Mouse (Mus musculus) embryonic facial prominence, embryonic 12.5 days (tissue): Measurements from ENCODE around the gene Sdhaf4. TPM values are rescaled to one million over a fixed set of nuclear protein-coding genes. Genes with fewer than 3 reads are reported as not detected.

Source experiments
- ATAC-seq: fragments of 200-750 bp; cut with Nextera tagmentation; 2 replicates; pipeline ENCODE4 v1.8.0; 2017; ENCODE audit not compliant: insufficient number of reproducible peaks, insufficient read depth, low FRiP score, low TSS enrichment
- H3K27ac ChIP-seq: fragments of 300-500 bp; sonication (generic); 2 replicates; pipeline ENCODE4 v1.5.1; 2016; ENCODE audit warnings: mild to moderate bottlenecking
- H3K27me3 ChIP-seq: fragments of 300-500 bp; sonication (generic); 2 replicates; pipeline ENCODE4 v1.6.1; 2016; ENCODE audit warnings: mild to moderate bottlenecking, moderate library complexity
- H3K36me3 ChIP-seq: fragments of 300-500 bp; sonication (generic); 2 replicates; pipeline ENCODE4 v1.6.1; 2016; ENCODE audit warnings: mild to moderate bottlenecking
- H3K4me1 ChIP-seq: fragments of 300-500 bp; sonication (generic); 2 replicates; pipeline ENCODE4 v1.6.1; 2016
- H3K4me2 ChIP-seq: fragments of 300-500 bp; sonication (generic); replicated peaks from 2 replicates; pipeline ENCODE4 v1.6.1; 2016; ENCODE audit warnings: mild to moderate bottlenecking, moderate library complexity
- H3K4me3 ChIP-seq: fragments of 300-500 bp; sonication (generic); 2 replicates; pipeline ENCODE4 v1.5.1; 2016; ENCODE audit warnings: mild to moderate bottlenecking
- H3K9ac ChIP-seq: fragments of 300-500 bp; sonication (generic); 2 replicates; pipeline ENCODE4 v1.6.1; 2016; ENCODE audit warnings: mild to moderate bottlenecking, moderate library complexity
- H3K9me3 ChIP-seq: fragments of 300-500 bp; sonication (generic); 2 replicates; pipeline ENCODE4 v1.6.1; 2016; ENCODE audit warnings: mild to moderate bottlenecking, moderate library complexity
- WGBS: fragments of 180-500 bp; shearing (Covaris S2); methylation state at CpG from one replicate; pipeline ENCODE4 v1.1.7; 2016; 5-methylcytosine and 5-hydroxymethylcytosine counted together
- polyA plus RNA-seq: library from polyadenylated mRNA; unstranded; fragments of >200 nt; fragmentation: Nextera tagmentation; extraction: Ambion mirVana; gene quantifications from 2 replicates; pipeline ENCODE4 v1.2.1, GENCODE M21; 2016

Gene Sdhaf4
- polyA plus RNA-seq: 105 TPM in 2 replicates

GRCm38 (mm10) chr1:24005070-24005804 lies at the start of gene Sdhaf4:
Sdhaf4 (minus strand) TSS chr1:24005656.
- peaks cover 12% of the 10 kb centered on the region for H3K36me3 ChIP-seq
- peak; percentile 97 for ATAC-seq
- H3K9ac ChIP-seq: peak within 1 kb of the TSS; percentile 71
- H3K27ac ChIP-seq: peak within 1 kb of the TSS; percentile 91
- H3K27me3 ChIP-seq: no peaks in the 10 kb centered on the region
- peak within 1 kb of the TSS; percentile 62 for H3K4me3 ChIP-seq
- peak within 1 kb of the TSS; percentile 59 for H3K4me2 ChIP-seq
- H3K9me3 ChIP-seq: no peaks in the 10 kb centered on the region
- H3K4me1 ChIP-seq: no peaks in the 10 kb centered on the region
- WGBS: 2% methylated on average over 47 of the region's 47 CpGs

- H3K27ac ChIP-seq: no peak overlapping the region
- WGBS: 74% methylated on average over 6 of the region's 6 CpGs
Measured at GRCm38 (mm10) chr1:24046730-24047510, 41.5 kb upstream of the Sdhaf4 start.

GRCm38 (mm10) chr1:24045627-24046026 lies 40.2 kb upstream of the Sdhaf4 start:
- Histone ChIP-seq H3K27me3 (no peaks in the 10 kb centered on the region), H3K27ac (no peak overlapping the region), H3K4me2 (no peak overlapping the region), H3K4me1 (no peaks in the 10 kb centered on the region), H3K9me3 (no peaks in the 10 kb centered on the region), H3K36me3 (peaks cover 10% of the 10 kb centered on the region; the same call in 1 of the 2 replicates), H3K9ac (no peak overlapping the region), H3K4me3 (no peak overlapping the region)
- WGBS: 82% methylated on average over 5 of the region's 5 CpGs
- ATAC-seq: no peak

More at GRCm38 (mm10) chr1:24046730-24047510, 41.5 kb upstream of the Sdhaf4 start:
- H3K4me2 ChIP-seq: no peak overlapping the region
- no peak overlapping the region for H3K9ac ChIP-seq
- no peaks in the 10 kb centered on the region for H3K4me1 ChIP-seq
- H3K36me3 ChIP-seq: peaks cover 5% of the 10 kb centered on the region
- no peak overlapping the region for H3K4me3 ChIP-seq
- no peaks in the 10 kb centered on the region for H3K27me3 ChIP-seq
- ATAC-seq: no peak
- H3K9me3 ChIP-seq: no peaks in the 10 kb centered on the region

GRCm38 (mm10) chr1:24043007-24043406 lies 37.6 kb upstream of the Sdhaf4 start:
- Histone ChIP-seq H3K36me3 (peaks cover 10% of the 10 kb centered on the region; the same call in 1 of the 2 replicates), H3K27ac (no peak overlapping the region), H3K9me3 (no peaks in the 10 kb centered on the region), H3K4me1 (no peaks in the 10 kb centered on the region), H3K4me2 (no peak overlapping the region), H3K4me3 (no peak overlapping the region), H3K27me3 (no peaks in the 10 kb centered on the region), H3K9ac (no peak overlapping the region)
- no peak for ATAC-seq
- 76% methylated on average over 5 of the region's 5 CpGs for WGBS

- Histone ChIP-seq H3K9me3 (no peaks in the 10 kb centered on the region), H3K4me3 (no peak overlapping the region), H3K9ac (no peak overlapping the region), H3K27ac (no peak overlapping the region), H3K36me3 (peaks cover 5% of the 10 kb centered on the region; the same call in 1 of the 2 replicates), H3K4me2 (no peak overlapping the region), H3K27me3 (no peaks in the 10 kb centered on the region), H3K4me1 (no peaks in the 10 kb centered on the region)
- 86% methylated on average over 2 of the region's 2 CpGs for WGBS
- ATAC-seq: no peak
Measured at GRCm38 (mm10) chr1:24033759-24034423, 28.4 kb upstream of the Sdhaf4 start.

GRCm38 (mm10) chr1:24010821-24011220 lies 5.4 kb upstream of the Sdhaf4 start:
- H3K9me3 ChIP-seq: no peaks in the 10 kb centered on the region
- H3K36me3 ChIP-seq: peaks cover 9% of the 10 kb centered on the region; the same call in 1 of the 2 replicates
- 92% methylated on average over 6 of the region's 6 CpGs for WGBS
- H3K9ac ChIP-seq: no peak overlapping the region
- no peak overlapping the region for H3K27ac ChIP-seq
- H3K4me2 ChIP-seq: no peak overlapping the region
- no peak for ATAC-seq
- H3K4me3 ChIP-seq: no peak overlapping the region
- H3K27me3 ChIP-seq: no peaks in the 10 kb centered on the region
- no peaks in the 10 kb centered on the region for H3K4me1 ChIP-seq

- no peak overlapping the region for H3K9ac ChIP-seq
- no peaks in the 10 kb centered on the region for H3K9me3 ChIP-seq
- no peak overlapping the region for H3K27ac ChIP-seq
- ATAC-seq: no peak
- H3K27me3 ChIP-seq: no peaks in the 10 kb centered on the region
- WGBS: 90% methylated on average over 6 of the region's 6 CpGs
- no peak overlapping the region for H3K4me2 ChIP-seq
- no peaks in the 10 kb centered on the region for H3K4me1 ChIP-seq
- peaks cover 9% of the 10 kb centered on the region; the same call in 1 of the 2 replicates for H3K36me3 ChIP-seq
- H3K4me3 ChIP-seq: no peak overlapping the region
Measured at GRCm38 (mm10) chr1:24010016-24010415, 4.6 kb upstream of the Sdhaf4 start.

GRCm38 (mm10) chr1:24007621-24008020 lies 2.2 kb upstream of the Sdhaf4 start:
- H3K27me3 ChIP-seq: no peaks in the 10 kb centered on the region
- WGBS: 90% methylated on average over 8 of the region's 8 CpGs
- no peak for ATAC-seq

GRCm38 (mm10) chr1:23999318-23999717 lies 6.1 kb downstream of the Sdhaf4 start:
- no peaks in the 10 kb centered on the region for H3K27me3 ChIP-seq
- H3K36me3 ChIP-seq: peaks cover 20% of the 10 kb centered on the region
- no peaks in the 10 kb centered on the region for H3K4me1 ChIP-seq
- WGBS: 91% methylated on average over 5 of the region's 5 CpGs
- no peaks in the 10 kb centered on the region for H3K9me3 ChIP-seq
- no peak overlapping the region for H3K4me3 ChIP-seq
- no peak overlapping the region for H3K9ac ChIP-seq
- H3K4me2 ChIP-seq: no peak overlapping the region
- ATAC-seq: no peak
- H3K27ac ChIP-seq: no peak overlapping the region

More at GRCm38 (mm10) chr1:24007621-24008020, 2.2 kb upstream of the Sdhaf4 start:
- no peak overlapping the region for H3K4me3 ChIP-seq
- peaks cover 4% of the 10 kb centered on the region; the same call in 1 of the 2 replicates for H3K36me3 ChIP-seq
- no peaks in the 10 kb centered on the region for H3K9me3 ChIP-seq
- H3K9ac ChIP-seq: no peak overlapping the region
- no peak overlapping the region for H3K27ac ChIP-seq
- H3K4me2 ChIP-seq: no peak overlapping the region
- H3K4me1 ChIP-seq: no peaks in the 10 kb centered on the region

GRCm38 (mm10) chr1:23998866-23999265 lies 6.6 kb downstream of the Sdhaf4 start:
- no peaks in the 10 kb centered on the region for H3K27me3 ChIP-seq
- H3K4me3 ChIP-seq: no peak overlapping the region
- H3K36me3 ChIP-seq: peaks cover 20% of the 10 kb centered on the region
- H3K4me1 ChIP-seq: no peaks in the 10 kb centered on the region
- H3K4me2 ChIP-seq: no peak overlapping the region
- no peak overlapping the region for H3K27ac ChIP-seq
- H3K9ac ChIP-seq: no peak overlapping the region
- ATAC-seq: no peak
- 96% methylated on average over 7 of the region's 7 CpGs for WGBS
- no peaks in the 10 kb centered on the region for H3K9me3 ChIP-seq

GRCm38 (mm10) chr1:23998120-23998810 lies 7.2 kb downstream of the Sdhaf4 start:
- 91% methylated on average over 7 of the region's 7 CpGs for WGBS
- no peak for ATAC-seq
- no peaks in the 10 kb centered on the region for H3K27me3 ChIP-seq
- H3K27ac ChIP-seq: no peak overlapping the region
- no peak overlapping the region for H3K9ac ChIP-seq
- no peaks in the 10 kb centered on the region for H3K9me3 ChIP-seq
- H3K36me3 ChIP-seq: peaks cover 20% of the 10 kb centered on the region
- no peak overlapping the region for H3K4me3 ChIP-seq
- H3K4me1 ChIP-seq: no peaks in the 10 kb centered on the region
- no peak overlapping the region for H3K4me2 ChIP-seq
